Mouse (Mus musculus) CH12F3 (cell line): ENCODE results near the gene Clec11a.

Experiments used
- in situ Hi-C: fragments of 300-500 bp; cut with MboI; formaldehyde crosslinking; loops from 2 replicates; pipeline ENCODE4 v1.14.3; 2020; ENCODE audit warnings: low sequenced_read_pairs

The Clec11a gene

DNA sequence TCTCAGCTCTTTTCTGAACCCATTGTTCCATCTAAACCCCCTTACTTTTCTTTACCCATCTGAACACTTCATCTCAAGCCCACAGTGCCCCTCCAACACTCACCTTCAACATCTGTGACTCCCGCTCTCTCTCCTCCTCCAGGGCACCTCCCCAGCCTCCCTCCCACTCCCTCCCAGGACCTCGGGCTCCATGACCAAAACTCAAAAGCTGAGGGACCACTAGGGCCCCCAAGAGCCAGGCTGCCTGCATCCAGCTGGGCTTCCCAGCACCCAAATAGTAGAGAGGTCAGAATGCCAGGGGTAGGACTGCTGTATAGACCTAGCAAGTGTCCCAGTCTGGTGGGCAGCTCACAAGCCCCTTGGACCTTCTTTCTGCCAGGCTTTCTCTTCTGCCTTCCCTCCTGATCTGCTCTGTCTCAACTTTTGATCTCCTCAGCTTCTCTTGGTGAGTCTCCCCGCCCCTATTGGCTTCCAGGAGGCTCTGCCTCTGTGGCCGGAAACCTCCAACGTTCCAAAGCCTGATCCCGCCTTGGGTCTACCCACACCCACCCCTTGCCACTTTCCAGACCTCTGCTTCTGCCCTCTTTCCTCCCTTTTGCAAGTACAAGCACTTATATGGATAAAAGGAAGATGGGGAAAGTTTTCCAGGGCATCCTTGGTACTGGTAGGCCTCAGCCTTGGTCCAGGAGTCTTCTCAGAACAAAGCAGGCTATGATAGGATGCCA is at the start of gene Clec11a:
Gene Clec11a, minus strand, starts transcription at position 387 of the 725 bp plus-strand sequence.
- in situ Hi-C loops, result no loop called here

DNA sequence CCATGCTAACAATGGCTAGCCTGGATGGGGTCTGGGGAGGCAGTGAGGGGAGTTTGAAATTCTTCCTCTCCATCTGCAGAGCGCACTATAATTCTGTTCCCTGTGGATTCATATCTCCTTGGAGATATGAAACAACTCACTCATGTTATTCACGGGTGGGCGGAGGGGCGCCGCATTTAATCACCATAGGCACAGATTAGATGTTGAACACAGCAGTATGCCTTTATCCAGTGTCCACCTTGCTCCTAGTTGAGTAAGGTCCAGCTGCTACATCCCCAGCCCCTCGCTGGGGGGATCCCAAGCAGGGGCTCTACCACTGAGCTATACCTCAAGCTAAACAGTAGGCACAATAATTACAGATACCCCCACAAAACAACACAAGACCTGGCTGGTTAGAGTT is 48.7 kb upstream of the Clec11a start:
- in situ Hi-C loops, result loop anchor here (10.0 kb wide), 1 partner anchor 91 kb away; the partner anchor contains the start of gene Gm15517

DNA sequence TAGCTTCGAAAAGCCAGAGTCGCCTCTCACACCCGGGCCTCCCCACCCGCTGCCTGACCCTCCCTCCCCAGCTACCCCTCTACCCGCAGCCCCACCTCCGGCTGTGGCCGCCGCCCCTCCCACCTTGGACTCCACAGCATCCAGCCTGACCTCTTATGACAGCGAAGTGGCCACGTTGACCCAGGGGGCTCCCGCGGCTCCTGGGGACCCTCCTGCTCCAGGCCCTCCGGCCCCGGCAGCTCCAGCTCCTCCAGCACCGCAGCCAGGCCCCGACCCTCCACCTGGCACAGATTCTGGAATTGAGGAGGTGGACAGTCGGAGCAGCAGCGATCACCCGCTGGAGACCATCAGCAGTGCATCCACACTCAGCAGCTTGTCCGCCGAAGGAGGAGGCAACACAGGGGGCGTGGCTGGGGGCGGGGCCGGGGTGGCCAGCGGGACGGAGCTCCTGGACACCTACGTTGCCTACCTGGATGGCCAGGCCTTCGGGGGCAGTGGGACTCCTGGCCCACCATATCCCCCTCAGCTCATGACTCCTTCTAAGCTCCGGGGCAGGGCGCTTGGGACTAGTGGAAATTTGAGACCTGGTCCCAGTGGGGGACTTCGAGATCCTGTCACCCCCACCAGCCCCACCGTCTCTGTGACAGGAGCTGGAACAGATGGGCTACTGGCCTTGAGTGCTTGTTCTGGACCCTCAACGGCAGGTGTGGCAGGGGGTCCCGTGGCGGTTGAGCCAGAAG is 47.1 kb upstream of the Clec11a start:
- in situ Hi-C loops, result loop anchor here (10.0 kb wide), 1 partner anchor 89 kb away; the partner anchor contains the start of gene Gm15517

- in situ Hi-C loops, result loop anchor here (10.0 kb wide), 1 partner anchor 88 kb away; the partner anchor contains the start of gene Gm15517
Measured at GRCm38 (mm10) chr7:44352750-44353600, 46.3 kb upstream of the Clec11a start.

DNA sequence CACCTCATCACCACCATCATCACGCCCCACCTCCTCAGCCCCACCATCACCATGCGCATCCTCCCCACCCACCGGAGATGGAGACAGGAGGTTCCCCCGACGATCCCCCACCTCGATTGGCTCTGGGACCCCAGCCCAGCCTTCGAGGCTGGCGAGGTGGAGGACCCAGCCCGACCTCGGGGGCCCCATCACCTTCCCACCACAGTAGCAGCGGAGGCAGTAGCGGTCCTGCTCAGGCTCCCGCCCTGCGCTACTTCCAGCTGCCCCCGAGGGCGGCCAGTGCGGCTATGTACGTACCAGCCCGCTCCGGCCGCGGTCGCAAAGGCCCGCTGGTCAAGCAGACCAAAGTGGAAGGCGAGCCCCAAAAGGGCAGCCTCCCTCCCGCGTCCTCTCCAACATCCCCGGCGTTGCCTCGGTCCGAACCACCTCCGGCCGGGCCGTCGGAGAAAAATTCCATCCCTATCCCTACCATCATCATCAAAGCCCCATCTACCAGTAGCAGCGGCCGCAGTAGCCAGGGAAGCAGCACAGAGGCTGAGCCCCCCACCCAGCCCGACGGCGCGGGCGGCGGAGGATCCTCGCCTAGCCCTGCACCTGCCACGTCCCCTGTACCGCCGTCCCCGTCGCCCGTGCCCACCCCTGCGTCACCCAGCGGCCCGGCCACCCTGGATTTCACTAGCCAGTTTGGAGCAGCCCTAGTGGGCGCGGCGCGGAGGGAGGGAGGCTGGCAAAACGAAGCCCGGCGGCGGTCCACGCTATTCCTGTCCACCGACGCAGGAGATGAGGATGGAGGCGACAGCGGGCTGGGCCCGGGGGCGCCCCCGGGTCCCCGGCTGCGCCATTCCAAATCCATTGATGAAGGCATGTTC is 45.4 kb upstream of the Clec11a start:
- in situ Hi-C loops, result loop anchor here (10.0 kb wide), 1 partner anchor 87 kb away; the partner anchor contains the start of gene Gm15517

DNA sequence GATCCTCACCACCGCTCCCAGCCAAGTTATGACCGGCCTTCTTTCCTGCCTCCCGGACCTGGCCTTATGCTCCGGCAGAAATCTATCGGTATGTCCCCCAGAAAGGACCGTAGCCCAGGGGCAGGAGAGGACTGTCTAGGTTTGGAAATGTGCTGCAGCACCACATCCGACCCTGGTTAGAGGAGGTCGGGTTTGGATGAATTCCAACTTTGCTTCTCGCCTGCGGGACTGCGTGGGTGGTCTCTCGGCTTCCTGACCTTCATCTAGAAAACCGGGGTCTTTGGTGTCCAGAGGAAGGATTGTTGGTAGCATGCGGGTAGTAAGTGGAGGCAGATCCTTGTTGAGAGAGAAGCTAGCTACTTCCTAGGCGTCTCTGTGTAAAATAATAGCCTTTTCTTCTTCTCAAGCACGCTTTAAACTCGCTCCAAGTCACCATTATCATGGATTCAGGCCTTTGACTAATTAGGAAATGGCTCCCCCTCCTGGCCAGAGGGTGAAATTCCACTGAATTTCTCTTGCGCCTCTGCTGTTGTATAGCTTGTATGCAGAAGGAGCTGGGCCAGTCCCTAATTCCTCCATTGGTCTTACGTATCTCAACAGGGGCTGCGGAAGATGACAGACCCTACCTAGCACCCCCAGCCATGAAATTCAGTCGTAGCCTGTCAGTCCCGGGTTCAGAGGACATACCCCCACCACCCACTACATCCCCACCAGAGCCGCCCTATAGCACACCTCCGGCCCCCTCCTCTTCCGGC is 44.4 kb upstream of the Clec11a start:
- in situ Hi-C loops, result loop anchor here (10.0 kb wide), 1 partner anchor 86 kb away; the partner anchor contains the start of gene Gm15517

GRCm38 (mm10) chr7:44349043-44349442 is 42.3 kb upstream of the Clec11a start:
- in situ Hi-C loops, result no loop called here

DNA sequence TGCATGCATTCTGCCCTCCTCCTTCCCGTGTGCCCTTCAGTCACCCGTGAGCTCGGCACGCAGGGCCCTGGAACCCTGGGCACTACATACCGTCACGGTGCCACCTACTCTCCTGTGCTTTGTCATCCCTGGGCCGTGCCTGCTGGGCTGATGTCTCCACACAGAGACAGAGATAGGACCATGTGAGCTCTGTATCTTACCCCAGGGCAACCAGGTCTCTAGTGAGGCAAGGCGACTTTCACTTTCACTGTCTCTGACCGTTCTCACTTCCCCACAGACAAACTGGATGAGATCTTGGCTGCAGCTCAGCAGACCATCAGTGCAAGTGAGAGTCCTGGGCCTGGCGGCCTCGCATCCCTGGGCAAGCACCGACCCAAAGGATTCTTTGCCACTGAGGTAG is 37.9 kb upstream of the Clec11a start:
- in situ Hi-C loops, result loop anchor here (5.0 kb wide), 1 partner anchor 42 kb away; no protein-coding TSS in a partner anchor

DNA sequence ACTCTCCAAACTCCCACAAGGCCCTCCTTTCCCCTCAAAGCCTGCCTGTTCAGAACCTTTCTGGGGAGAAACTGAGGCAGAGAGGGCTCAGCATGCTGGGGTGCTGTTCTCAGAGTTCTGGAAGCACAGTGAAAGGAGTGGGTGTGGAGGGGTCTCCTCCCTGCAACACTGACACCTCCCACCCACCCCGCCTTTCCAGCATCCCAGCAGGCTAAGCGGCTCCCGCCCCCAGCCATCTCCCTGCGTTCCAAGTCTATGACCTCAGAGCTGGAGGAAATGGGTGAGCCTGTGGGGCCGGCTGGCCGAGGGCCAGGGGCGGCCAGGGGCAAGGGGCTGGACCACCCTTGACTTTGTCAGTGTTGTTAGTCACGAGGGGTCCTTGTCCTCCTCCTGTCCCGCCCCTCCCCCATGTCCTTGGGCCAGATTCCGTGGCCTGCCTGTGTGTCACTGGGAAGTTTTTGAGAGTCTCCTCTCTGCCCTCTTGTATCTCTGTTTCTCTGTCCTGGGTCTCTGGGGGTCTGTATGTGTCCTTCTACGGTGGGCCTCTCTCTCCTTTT is 36.8 kb upstream of the Clec11a start:
- in situ Hi-C loops, result loop anchor here (5.0 kb wide), 1 partner anchor 41 kb away; no protein-coding TSS in a partner anchor

- in situ Hi-C loops, result loop anchor here (5.0 kb wide), 1 partner anchor 39 kb away; no protein-coding TSS in a partner anchor
Measured at GRCm38 (mm10) chr7:44341714-44342113, 35.0 kb upstream of the Clec11a start.

DNA sequence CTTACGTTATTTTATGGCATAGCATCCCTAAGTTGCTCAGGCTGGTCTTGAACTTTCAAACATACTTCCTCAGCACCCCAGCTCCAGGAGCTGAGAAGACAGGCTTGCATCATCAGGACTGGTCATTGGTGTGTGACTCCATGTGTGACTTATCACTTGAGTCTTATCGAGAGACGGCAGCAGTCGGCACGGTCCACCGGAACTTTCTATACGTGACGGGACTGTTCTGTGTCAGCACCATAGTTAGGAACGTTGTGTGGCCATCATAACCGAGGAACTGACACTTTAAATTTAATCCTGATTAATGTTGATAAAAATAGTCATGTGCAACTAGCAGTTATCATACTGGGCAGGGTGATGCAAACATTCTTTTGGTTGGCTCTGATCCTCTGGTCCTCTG is 34.4 kb upstream of the Clec11a start:
- in situ Hi-C loops, result loop anchor here (5.0 kb wide), 1 partner anchor 39 kb away; no protein-coding TSS in a partner anchor

GRCm38 (mm10) chr7:44340226-44340625 is 33.5 kb upstream of the Clec11a start:
- in situ Hi-C loops, result loop anchor here (5.0 kb wide), 1 partner anchor 38 kb away; no protein-coding TSS in a partner anchor

DNA sequence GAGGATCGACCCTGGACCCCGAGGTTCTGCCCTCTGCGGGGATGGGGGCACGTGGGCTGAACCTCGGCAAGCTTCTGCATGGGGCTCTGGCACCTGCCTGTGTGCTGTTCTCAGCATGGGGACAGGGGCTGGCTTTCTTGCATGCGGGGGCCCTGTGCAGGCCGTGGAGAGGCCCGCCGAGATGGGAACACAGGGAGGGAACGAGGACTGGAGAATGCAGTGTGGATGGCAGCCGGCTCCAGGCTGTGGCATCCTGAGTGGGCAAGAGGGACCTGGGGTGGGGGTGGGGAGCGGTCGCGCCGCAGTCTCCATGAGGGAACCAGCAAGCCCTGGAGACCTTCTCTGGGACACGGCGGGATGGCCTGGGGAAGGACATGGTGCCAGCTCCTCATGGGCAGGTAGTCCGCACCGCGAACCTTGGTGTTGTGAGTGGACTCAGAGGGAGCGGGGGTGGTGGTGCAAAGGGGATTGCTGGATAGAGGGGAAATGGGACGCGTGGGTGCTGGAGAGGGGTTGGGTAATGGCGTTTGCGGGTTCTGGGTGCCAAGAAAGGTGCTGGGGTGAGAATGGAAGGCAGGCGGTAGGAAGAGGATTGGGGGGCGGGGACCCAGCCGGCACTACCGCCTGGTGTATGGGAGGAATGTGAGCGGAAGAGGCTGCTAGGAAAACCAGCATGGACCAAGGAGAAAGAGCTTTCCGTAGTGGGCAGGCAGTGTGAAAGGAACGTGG is 30.6 kb upstream of the Clec11a start:
- in situ Hi-C loops, result no loop called here

DNA sequence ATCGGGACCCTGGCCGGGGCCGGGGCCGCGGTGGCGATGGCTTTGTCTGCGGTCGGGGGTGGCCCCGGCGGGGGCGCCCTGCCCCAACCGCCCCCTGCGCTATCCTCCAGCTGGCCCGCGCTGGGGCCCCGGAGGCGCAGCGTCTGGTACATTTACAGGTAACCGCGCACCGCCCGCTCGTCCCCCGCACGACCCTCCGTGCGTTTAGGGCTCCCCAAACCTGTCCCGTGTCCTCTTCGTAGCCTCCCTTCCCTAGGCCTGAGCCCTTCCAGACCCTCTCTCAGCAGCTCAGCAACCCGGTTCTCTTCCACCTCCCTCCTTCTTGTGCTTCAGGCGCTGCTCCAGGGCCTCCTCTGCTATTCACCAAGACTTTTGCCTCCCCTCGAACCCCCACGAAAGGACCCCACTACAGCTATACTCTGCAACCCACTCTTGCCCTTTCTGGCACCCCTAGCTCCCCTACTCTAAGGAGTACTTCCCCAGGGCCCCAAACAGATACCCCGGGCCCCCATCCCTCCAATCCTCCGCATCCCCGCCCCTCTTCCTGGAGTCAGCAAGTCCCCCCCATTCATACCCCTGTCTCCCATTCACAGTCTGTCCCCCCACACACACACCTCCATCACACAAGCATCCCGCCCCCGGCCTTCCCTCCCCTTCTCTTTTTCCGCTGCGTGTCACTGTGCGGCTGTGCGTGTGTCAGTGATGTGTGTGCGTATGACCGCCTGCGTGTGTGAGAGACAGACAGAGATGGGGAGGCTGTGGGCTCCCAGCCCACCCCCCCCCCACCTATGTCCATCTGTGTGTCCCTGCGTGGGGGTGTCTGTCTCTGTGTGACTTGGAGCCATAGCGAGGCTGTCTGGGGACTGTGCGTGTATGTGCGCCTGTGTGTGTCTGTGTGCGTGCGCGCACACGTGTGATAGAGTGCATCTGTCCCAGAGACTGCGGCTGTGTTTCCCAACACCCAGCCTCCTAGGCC is 29.6 kb upstream of the Clec11a start:
- in situ Hi-C loops, result no loop called here

DNA sequence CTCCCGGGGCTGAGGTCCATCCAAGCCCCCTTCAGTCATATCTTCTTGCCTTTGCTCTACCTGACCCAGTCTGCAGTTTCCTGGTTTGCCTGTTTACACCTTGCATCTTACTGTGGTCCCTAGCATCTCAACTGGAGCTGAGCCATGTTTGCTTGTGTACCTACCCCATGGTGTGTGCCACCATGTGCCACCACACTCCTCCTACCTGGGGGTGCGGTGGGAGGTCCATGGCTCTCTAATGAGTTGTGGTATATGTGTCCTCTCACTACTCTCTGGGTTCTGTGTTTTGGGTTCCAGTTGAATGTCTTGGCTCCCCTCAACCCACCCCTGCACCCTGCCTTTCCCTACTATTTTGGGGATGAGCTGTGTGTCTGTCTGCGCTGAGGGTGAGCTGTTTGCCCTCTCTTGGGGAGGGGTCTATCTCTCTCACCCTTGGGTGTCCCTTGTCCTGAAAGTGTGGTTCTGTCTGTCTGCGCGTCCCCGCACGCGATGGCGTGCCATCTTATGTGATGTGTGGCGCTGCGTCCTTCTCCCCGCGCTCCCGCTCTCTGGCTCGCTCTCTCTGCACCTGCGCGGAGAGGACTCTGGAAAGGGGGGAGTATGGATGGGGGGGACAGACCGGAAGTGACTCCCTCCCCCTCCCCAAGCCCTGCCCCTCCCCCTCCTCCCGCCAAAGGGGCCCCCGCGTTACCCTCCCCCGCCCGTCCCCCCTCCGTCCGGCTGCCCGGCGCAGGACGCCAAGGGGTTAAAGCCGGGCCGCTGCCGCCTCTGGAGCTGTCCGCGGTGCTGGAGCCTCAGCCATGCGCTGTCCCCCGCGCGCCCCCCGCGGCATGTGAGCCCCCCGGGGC is 28.6 kb upstream of the Clec11a start:
- in situ Hi-C loops, result no loop called here

DNA sequence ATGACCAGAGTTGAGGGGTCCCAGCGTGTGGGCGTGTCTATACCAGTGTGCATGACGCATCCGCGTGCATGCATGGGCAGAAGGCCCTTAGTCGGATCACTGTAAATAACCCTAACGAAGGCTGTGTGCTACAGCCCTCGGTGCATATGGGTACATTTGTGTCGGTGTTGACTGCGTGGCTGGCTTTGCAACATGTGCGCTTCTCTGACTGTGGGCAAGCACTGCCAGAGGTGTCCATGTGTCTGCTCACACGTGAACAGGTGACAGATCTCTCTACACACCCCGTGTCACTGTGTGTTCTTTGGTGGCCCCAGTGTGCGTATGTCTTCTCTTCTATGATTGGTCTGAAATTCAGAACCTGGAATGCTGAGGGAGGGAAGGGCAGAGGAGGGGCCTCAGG is 27.4 kb upstream of the Clec11a start:
- in situ Hi-C loops, result no loop called here
